Mouse (Mus musculus): ENCODE measurements around the gene Retreg3.
A peak's percentile ranks its signal among the peaks of the same experiment; 100 is the strongest.
"Not testable (repeated sequence)": the region's sequence is repeated elsewhere in the genome, so short reads cannot be mapped to it uniquely, and the experiment has no call there.

The Retreg3 gene

DNA sequence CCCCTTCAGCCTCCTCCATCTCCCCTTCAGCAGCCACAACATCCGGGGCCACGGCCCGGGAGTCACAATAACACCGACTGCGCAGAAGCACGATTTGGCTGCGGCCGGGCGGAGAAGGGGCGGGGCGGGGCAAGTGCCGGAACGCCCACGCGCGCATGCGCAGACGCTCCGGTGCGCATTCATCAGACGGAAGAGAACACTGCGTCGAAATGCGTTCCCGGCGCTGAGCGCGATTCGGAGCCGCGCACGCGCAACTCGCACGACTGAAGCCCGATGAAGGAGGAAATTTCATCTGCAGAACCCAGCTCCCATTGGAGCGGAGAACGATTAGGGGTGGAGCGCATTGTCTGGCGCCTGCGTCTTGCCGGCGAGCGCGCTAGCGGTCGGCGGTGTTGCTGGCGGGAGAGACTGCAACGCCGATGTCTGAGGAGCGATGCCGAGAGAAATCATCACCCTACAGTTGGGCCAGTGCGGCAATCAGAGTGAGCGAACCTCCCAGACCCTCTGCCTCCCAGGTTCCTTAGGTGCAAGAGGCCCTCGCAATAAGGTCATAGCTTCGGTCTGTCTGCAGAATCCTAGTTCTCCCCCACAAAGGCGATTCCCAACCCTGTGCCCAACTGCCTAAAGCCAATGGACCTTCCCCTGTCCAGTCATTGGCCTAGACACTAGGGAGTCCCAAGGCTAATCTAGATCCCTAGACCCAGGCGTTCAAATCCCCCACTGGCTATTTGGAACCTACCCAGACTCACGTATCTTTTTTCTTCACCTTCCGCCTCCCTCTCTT is at the start of gene Retreg3, which contains the start of gene Tubg1:
Retreg3 (minus strand) TSS at position 133 of the 784 bp plus-strand sequence.
Tubg1 (plus strand) TSS at position 178 of the 784 bp plus-strand sequence.
- DNase-seq (ENCODE audit: low read depth, low spot score), result peak; percentile 99

DNA sequence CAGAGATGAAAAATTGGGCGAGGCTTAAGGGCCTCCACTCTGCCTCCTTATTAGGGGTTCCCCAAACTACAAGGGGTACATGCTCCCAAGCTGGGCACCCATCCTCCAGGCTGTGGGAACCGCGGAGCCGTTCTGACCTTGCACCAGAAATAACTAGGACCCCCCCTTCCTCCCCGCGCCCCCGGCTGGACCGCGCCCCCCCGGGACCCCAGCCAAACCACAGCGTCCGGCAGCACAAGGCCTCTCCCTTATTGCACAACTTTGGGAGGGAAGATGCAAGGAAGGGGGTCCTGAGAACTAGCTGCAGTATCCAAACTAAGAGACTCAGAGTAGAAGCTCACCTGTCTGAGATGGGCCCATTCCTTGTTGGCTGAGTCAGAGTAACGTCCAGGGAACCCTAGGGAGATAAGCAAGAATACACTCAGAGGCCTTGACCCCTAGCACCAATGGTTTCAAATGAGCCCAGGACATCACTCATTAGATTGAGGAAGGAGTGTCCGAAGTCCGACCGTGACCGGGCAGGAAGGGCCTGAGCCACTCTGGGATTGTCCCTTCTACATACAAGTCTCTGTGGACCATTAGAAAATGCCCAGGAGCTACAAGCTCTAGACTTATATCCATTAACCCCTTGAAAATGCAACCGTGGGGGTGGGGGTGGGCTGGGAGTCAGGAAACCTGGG is 48.7 kb upstream of the Retreg3 start:
- DNase-seq (ENCODE audit: low read depth, low spot score), result no peak

- no peak for DNase-seq (ENCODE audit: low read depth, low spot score)
These were observed 48.2 kb upstream of the Retreg3 start for GRCm38 (mm10) chr11:101167963-101168300.

DNA sequence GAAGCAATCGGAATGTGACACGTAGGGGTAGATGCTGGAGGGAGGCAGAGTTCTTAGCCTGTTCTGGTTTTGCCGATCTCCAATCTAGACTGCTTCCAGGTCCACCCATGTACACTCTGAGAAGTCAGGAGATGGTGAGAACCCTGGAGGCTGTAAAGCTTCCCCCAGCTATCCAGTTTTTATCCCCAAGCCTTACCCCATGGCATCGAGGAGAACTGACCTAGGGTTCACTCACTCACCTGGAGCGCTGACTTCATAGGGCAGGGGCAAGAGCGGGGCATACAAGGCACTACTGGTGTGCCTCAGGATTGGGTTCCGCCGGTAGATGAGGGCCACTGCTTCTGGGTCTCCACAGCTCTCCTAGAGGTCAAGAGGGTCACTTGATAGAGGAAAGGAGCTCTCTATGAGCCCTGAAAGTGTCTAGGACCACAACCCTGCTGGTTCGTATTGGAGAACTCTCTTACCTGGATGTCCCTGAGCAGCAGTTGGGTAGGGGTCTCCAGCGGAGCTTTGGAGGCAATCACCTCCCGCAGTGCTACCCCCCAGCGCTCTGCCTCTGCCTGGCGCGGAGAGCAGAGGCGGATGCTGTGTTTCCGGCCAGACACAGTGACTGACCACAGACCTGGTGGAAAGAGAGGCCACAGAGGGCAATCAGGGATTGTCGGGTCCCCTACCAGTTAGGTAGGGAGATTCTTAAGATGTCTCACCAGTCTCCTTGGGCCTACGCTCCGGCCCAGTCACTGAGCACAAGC is 47.7 kb upstream of the Retreg3 start:
- no peak for DNase-seq (ENCODE audit: low read depth, low spot score)

DNA sequence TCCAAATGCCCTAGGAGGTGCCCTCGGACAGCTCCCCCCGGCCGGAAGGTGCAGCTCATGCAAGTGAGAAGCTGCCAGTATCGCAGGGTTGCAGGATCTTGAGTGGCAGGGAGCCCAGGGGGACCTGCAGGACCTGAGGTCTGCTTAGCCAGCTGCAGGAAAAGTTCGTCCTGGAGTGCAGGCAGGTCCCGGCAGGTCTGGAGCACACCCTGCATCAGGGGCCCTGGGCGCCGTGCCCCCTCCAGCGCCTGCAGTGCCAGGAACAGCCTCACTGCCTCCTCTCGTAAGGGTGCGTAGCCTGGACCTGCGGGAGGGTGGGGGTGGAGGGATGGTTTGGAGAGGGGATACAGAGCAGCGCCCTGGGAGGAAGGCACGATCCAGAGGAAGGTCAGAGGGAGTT is 46.7 kb upstream of the Retreg3 start:
- DNase-seq (ENCODE audit: low read depth, low spot score), result no peak

DNA sequence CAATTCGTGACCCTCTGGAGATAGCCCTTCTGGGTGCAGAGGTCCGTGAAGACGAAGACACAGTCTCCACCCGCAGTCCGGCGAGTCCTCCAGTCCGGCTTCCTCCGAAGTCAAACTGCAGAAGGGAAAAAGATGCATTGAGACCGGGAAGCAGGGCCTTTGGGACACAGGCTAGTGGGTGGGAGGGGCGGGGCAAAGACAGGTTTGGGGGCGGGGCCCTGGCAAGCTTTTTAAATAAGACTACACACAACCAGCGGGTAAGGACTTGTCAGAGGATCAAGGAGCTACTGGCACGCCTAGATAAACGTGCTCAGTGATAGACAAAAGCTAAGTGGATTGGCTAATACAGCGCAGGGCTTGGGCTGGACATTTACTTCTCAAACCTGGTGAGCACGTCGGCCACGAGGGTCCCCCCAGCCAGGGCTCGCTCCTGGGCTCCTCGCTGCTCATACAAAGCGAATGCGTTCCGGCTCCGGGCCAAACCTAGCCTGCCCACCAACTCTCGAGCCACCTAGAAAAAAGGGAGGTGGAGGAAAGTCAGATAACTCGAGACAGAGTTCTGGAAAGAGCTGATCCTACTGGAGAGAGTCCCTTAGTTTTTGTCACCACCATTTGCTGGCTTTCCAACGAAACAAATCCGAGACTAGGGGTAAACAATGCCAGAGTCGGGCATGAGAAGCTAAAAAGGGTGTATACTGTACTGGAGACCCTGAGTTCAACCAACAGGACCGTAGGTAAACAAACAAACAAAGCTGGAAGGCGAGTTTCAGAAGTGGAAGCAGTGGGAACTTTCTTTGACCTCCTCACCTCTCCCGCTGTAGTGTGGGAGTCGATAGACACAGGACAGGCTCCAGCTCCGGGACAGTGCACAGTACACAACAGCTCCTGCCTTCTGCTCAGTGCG is 45.2 kb upstream of the Retreg3 start:
- no peak for DNase-seq (ENCODE audit: low read depth, low spot score)

DNA sequence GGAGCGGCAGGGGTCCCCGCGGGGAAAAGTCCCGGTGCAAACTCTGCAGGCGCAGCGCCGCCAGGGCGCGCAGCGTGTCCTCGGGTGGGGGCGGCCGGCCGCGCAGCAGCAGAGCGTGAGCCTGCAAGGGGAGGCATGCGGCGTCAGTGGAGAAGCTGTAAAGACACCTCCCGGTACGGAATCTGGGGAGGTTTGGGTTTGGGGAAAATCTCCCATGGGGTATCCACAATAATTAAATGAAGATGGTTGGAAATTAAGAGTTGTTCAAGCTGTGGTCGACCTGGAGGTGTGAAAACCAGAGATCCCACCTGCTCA is 44.6 kb upstream of the Retreg3 start:
- no peak for DNase-seq (ENCODE audit: low read depth, low spot score)

DNA sequence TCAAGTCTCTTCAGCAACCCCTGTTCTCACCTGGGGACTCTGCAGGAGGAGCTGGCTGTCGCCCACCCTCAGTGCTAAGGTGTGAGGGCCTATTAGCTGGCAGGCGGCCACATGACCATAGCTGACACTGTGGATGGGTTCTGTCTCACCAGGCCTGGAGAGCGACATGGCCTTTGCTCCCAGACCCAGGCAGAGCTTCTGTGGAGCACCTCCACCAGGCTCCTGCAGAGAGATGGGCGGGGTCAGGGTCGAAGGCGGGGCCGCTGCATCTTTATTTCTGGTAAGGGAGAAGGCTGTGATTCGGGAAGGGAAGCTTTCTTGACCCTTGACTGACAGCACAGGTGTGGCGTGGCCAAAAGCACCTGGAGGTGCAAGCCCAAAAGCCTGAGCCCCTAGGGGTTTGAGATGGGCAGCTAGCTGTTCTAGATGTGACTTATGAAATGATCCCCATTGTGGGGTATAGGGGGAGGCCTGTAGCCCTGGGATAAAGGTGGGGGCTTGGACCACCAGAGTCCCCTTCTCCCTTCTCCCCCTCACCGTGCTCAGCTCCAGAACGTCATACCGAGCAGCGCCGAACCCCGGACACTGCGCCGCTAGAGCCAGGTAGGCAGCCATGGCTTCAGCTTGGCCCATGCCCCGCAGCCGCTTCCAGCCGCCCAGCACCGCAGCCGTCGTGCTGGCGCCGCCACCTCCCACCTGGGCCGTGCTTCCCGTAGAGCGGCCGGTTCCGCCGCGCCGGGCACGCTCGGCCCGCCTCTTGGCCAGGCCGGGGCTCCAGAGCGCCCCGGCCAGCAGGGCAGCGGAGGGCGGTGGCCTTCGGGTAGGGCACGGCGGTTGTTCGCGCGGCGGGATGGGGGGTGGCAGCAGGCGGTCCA is 44.0 kb upstream of the Retreg3 start:
- no peak for DNase-seq (ENCODE audit: low read depth, low spot score)

DNA sequence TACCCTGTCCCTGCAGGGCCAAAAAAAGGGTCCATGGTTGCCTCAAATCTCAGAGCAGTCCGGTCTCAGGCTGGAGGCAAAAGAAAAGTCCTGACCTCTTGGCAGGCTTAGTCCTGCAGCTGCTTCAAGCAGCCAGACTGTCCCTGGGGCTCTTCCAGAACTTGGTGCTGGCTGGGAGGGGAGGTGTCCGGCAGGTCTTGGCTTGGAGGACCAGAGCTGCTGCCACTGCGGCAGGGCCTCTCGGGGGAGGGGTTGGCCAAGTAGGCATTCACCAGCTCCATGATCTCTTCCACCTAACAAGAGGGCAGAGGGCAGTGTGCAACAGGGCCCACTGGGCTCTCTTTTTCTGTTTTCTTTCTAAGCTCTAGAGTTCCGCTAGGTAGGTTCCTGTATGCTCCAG is 43.1 kb upstream of the Retreg3 start:
- peak; percentile 70 for DNase-seq (ENCODE audit: low read depth, low spot score)

DNA sequence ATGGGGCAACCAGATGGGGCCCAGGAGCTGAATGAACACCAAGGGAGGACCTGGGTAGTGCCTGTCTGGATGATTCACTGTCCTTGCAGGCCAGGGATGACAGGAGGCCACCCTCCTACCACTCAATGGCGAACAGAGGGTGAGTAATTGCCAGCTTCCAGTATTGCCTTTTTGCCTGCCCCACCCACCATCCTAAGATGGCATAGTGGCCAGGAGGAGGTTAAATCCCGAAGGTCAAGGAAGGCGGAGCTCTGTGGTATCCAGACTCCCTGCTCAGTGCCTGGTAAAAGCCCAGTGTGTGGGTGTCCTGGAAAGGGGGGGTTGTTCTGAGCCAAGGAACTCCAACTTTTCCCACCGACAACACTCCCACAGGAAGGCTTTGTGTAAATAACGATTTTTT is 42.6 kb upstream of the Retreg3 start:
- peak; percentile 74 for DNase-seq (ENCODE audit: low read depth, low spot score)

- no peak for DNase-seq (ENCODE audit: low read depth, low spot score)
These were observed 41.9 kb upstream of the Retreg3 start for GRCm38 (mm10) chr11:101161551-101161950.

DNA sequence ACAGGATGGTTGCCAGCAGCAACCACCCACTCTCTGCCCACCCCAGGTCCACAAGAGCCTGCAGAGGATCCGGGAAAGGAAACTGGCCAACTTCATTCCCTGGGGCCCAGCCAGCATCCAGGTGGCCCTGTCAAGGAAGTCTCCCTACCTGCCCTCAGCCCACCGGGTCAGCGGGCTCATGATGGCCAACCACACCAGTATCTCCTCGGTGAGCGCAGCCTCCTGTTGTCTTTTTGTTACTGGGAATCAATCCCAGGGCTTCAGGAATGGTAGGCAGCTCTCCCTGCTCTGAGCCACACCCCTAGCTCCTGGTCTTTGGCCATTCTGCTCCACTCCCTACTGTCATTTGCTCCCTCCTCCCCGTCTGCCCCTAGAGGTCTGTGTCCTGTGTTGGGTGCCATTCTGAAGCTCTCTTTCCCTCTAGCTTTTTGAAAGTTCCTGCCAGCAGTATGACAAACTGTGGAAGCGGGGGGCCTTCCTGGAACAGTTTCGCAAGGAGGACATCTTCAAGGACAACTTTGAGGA is 41.4 kb upstream of the Retreg3 start:
- not testable (repeated sequence) for DNase-seq (ENCODE audit: low read depth, low spot score)

DNA sequence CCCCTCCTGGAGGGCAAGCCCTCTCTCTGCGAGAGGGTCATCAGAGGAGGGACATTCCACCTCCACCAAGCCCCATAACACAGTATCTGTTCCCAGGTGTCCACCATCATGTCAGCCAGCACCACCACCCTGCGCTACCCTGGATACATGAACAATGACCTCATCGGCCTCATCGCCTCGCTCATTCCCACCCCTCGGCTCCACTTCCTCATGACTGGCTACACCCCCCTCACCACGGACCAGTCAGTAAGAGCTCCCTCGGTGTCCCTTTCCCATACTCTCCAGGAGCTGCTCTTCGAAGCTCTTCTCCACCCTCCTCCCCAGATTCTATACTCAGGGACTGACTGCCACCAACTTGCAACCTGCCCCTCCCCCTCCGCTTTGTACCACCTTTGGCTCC is 40.5 kb upstream of the Retreg3 start:
- DNase-seq (ENCODE audit: low read depth, low spot score), result not testable (repeated sequence)

DNA sequence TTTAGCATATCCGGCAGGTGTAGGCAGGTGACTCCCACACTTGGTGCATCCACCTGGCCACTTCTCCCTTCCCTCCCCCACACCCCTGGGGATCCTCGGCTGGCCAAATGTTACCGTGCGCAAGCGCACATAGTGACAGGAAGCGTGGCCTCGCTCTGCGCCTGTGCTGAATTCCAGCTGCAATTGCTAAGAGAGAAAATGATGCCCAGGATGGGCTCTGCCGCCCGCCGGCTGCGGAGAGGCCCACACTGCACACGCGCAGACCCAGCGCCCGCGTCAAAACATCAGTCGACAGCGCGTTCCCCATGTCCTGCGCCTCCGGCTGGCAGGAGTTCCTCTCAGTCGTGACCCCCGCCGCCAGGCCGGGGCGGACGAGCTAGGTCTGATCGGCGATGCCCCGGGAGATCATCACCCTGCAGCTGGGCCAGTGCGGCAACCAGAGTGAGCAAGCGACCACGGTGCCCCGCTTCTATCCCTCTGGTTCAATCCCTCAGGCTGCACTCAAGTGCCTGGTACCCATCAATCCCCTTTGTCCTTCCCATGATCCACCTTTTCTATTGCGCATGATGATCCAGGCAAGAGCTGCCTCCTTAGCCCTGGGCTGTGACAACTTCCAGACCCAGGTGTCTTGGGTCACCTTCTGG is 36.2 kb upstream of the Retreg3 start, which contains the start of gene Tubg2:
Tubg2 (plus strand) TSS at position 180 of the 644 bp plus-strand sequence.
- no peak for DNase-seq (ENCODE audit: low read depth, low spot score)

GRCm38 (mm10) chr11:101155151-101155550 is 35.5 kb upstream of the Retreg3 start:
- no peak for DNase-seq (ENCODE audit: low read depth, low spot score)

GRCm38 (mm10) chr11:101154648-101155047 is 35.0 kb upstream of the Retreg3 start:
- DNase-seq (ENCODE audit: low read depth, low spot score), result no peak

DNA sequence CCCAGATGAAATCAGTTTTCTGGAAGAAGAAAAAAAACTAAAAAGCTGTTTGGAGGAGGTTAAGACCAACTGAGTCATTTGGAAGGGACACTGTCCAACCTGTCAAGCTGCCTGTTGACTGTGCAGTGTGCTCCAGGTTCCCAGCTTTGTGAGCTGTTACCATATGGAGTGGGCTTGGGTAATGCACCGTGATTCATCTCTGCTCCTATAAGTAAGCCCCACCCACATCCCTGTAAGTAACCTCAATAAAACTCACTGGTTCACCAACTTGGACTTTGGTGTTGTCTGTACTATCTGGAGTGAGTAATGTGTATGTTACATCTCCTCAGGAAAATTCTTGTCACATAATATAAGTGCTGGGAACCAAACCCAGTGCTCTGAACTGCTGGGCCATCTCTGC is 33.1 kb upstream of the Retreg3 start:
- peak; percentile 79 for DNase-seq (ENCODE audit: low read depth, low spot score)

DNA sequence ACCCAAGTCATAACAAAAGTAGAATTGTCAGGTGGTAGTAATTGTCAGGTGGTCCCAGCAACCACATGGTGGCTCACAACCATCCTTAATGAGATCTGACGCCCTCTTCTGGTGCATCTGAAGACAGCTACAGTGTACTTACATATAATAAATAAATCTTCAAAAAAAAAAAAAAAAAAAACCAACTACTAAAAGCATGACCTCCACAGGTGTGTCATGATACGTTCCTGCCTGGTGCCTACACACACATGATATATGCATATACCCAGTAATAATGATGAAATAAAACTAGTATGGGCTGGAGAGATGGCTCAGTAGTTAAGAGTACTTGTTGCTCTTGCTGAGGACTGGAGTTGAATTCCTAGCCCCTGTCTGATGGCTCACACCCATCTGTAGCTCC is 31.4 kb upstream of the Retreg3 start:
- DNase-seq (ENCODE audit: low read depth, low spot score), result no peak

DNA sequence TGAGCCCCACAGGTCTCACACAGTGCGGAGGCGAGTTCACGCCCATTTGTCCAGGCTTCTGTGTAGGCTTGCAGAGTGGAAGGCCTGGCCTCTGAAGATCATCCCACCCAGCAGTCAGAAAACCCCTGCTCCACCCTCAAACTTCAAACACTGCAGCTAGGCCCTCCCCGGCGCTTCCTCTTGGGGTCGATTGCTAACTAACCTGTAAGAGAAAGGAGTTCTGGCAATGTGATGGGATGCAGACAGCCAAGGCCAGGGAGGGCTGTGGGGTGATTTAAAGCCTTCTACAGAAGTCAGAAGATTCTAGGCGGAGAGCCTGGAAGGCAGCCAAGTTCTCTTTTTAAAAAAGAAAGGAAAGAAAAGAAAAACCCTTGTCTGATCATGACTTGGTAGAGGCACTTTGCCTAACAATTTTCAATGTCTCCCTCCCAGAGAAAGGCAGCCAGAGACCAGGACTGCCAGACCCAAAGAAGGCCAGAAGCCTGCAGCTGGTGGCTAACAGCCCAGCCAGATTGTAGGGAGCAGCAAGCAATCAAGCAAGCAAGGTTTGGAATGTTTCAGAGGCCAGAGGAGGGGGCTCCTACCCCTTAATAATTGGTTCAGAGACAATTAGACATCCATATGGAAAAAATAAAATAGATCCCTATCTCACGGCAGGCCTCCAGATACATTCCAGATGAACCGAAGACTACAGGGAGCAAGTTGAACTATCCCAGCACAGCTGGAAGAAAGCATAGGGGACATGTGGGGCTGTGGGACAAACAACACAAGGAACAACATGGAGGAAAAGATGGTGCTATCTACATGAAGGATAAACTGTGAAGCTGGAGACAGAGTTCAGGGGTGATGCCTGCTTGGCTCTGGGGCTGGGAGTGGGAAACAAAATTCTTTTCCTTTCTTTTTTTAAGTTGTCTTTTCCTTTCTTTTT is 29.7 kb upstream of the Retreg3 start:
- DNase-seq (ENCODE audit: low read depth, low spot score), result peak; percentile 63
